Mouse (Mus musculus) spleen, adult 2 months (tissue): ENCODE data around the gene Kiss1r.

Experiments used
- CTCF ChIP-seq: fragments of 200-500 bp; IDR thresholded peaks from 2 replicates; pipeline ENCODE4 v1.5.1; 2011; ENCODE audit warnings: mild to moderate bottlenecking, inconsistent platforms; ENCODE audit not compliant: insufficient read depth, insufficient read length, insufficient replicate concordance; ENCODE audit errors: extremely low read depth
- POLR2A ChIP-seq: fragments of 200-500 bp; IDR thresholded peaks from 2 replicates; pipeline ENCODE4 v1.6.1; 2011; ENCODE audit warnings: low read depth, low read length, inconsistent platforms

GRCm38 (mm10) chr10:79933145-79933679, 16.4 kb downstream of the Kiss1r start:
- TF ChIP-seq CTCF = no peak
- no peak for TF ChIP-seq POLR2A
